Mouse (Mus musculus): ENCODE data around the gene Ankrd44. TPM values are rescaled to one million over a fixed set of nuclear protein-coding genes. Genes with fewer than 3 reads are reported as not detected.

Gene Ankrd44
- polyA plus RNA-seq, 1 experiment, result 4.6 TPM

DNA sequence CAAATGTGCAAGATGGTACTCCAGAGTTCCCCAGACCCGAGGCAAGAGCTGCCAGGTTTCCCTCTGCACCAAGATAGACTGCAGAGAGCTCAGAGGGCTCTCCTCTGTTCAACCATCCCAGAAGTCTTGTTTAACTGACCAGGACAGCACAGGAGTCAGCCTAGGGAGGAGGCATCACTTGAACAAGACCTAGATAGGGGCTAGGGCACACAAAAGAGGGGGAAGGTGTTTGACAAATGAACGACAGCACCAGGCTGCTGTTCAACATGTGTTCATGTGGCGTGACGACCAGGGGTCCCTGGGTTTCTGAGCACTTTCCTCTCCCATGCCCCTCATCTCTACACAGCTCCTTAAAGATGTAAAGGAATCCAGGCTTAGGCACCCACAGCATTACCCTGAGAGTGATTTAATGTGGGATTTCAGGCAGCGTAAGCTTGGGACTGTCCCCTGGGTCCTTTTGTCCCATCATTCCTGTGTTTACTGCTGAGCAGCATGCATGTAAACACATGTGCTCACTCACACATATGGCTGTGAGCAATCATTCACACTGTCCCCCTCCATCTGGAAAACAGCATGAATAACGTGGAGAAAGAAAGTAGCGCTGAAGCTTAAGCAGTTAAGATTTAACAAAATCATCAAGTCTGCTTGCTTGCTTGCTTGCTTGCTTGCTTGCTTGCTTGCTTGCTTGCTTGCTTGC lies 83.3 kb downstream of the Ankrd44 start:
- H3K27me3 ChIP-seq (ENCODE audit: control insufficient read depth, insufficient read depth, insufficient read length), result no peaks in the 10 kb centered on the region
- TF ChIP-seq POLR2AphosphoS2 (IDR thresholded peaks at IDR 0.05; ENCODE audit: insufficient read length, low read depth) (no peak), POLR2A (IDR thresholded peaks at IDR 0.05; ENCODE audit: insufficient read length, low read depth) (no peak), REST (IDR thresholded peaks at IDR 0.05; ENCODE audit: insufficient read depth, insufficient read length) (no peak), MYOG (IDR thresholded peaks at IDR 0.05; ENCODE audit: control insufficient read depth in 1 of 3, insufficient read depth in 1 of 3, insufficient read length in 2 of 3, low read depth in 2 of 3) (no peak), TCF12 (IDR thresholded peaks at IDR 0.05; ENCODE audit: insufficient read depth, poor library complexity, severe bottlenecking) (no peak), TCF3 (IDR thresholded peaks at IDR 0.05; ENCODE audit: insufficient read length, low read depth) (no peak), CEBPB (IDR thresholded peaks at IDR 0.05; ENCODE audit: insufficient read depth, poor library complexity, severe bottlenecking) (no peak)
- H3ac ChIP-seq (ENCODE audit: control insufficient read depth, insufficient read length), result no peak overlapping the region
- no peak overlapping the region for H3K4me2 ChIP-seq (ENCODE audit: low read depth)
- H3K4me3 ChIP-seq, result no peak overlapping the region
- H3K36me3 ChIP-seq (ENCODE audit: control insufficient read depth, insufficient read depth), result no peaks in the 10 kb centered on the region
- no peaks in the 10 kb centered on the region for H3K79me2 ChIP-seq (ENCODE audit: control insufficient read depth, insufficient read depth)

DNA sequence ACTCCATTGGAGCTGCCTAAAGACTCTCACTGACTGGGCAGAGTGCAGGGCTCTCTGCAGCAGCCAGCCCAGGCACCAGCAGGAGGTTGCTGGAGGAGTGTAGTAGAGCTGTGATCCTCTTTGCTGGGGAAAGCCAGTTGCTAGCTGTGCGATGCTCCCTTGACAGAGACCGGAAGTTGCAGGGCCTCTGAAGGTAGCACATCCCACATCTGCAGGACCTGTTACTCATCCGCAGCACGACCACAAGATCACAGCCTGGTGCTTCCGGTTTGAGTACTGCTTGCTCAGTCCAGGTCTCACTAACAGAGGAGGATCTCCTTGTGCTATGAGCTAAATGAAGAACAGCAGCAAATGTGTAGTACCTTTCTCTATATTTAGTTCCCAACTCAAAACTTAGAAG lies 84.4 kb downstream of the Ankrd44 start:
- TF ChIP-seq USF1 (IDR thresholded peaks at IDR 0.05; ENCODE audit: low read depth), result no peak
- Histone ChIP-seq H3K4me2 (ENCODE audit: low read depth) (no peak overlapping the region), H3ac (ENCODE audit: control insufficient read depth, insufficient read length) (no peak overlapping the region)

DNA sequence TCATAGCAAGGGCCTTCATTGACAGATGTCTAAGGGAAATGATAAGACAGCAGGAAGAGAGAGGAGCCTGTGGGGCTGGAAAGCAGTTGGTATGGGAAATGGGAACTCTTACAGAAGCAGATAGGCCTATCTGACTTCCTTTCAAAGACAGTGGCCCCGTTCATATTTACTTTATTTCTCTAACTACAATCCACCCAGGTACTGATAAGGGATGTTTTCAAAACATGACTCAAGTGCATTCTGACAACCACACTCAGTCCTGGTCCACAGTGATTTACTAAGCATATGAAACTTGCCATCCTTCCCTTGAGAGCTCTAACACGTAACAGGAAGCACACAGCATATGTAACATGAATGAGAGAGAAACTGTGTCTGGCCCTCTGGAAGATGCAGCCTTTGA lies 86.1 kb downstream of the Ankrd44 start:
- no peaks in the 10 kb centered on the region for H3K36me3 ChIP-seq (ENCODE audit: control insufficient read depth, insufficient read depth)
- TF ChIP-seq MYOD1 (IDR thresholded peaks at IDR 0.05; ENCODE audit: control insufficient read depth in 1 of 3, insufficient read length in 2 of 3, low read depth in 2 of 3), result no peak
- no peak for TF ChIP-seq USF1 (IDR thresholded peaks at IDR 0.05; ENCODE audit: low read depth)
- no peak for TF ChIP-seq MYOG (IDR thresholded peaks at IDR 0.05; ENCODE audit: control insufficient read depth in 1 of 3, insufficient read depth in 1 of 3, insufficient read length in 2 of 3, low read depth in 2 of 3)
- no peak for TF ChIP-seq TCF12 (IDR thresholded peaks at IDR 0.05; ENCODE audit: insufficient read depth, poor library complexity, severe bottlenecking)
- TF ChIP-seq POLR2A (IDR thresholded peaks at IDR 0.05; ENCODE audit: insufficient read length, low read depth), result no peak
- TF ChIP-seq CEBPB (IDR thresholded peaks at IDR 0.05; ENCODE audit: insufficient read depth, poor library complexity, severe bottlenecking), result no peak
- no peak for TF ChIP-seq REST (IDR thresholded peaks at IDR 0.05; ENCODE audit: insufficient read depth, insufficient read length)
- TF ChIP-seq SRF (IDR thresholded peaks at IDR 0.05; ENCODE audit: control insufficient read depth, insufficient read length, low read depth), result no peak
- no peak for TF ChIP-seq TCF3 (IDR thresholded peaks at IDR 0.05; ENCODE audit: insufficient read length, low read depth)
- no peak for TF ChIP-seq E2F4 (IDR thresholded peaks at IDR 0.05; ENCODE audit: insufficient read depth)
- no peak for TF ChIP-seq POLR2AphosphoS2 (IDR thresholded peaks at IDR 0.05; ENCODE audit: insufficient read length, low read depth)
- no peak for TF ChIP-seq MAX (IDR thresholded peaks at IDR 0.05; ENCODE audit: low read depth)
- no peaks in the 10 kb centered on the region for H3K27me3 ChIP-seq (ENCODE audit: control insufficient read depth, insufficient read depth, insufficient read length)
- no peak overlapping the region for H3K4me2 ChIP-seq (ENCODE audit: low read depth)
- H3K79me2 ChIP-seq (ENCODE audit: control insufficient read depth, insufficient read depth), result no peaks in the 10 kb centered on the region
- no peak overlapping the region for H3ac ChIP-seq (ENCODE audit: control insufficient read depth, insufficient read length)
- H3K4me3 ChIP-seq, result no peak overlapping the region

More for the DNA sequence above, 84.4 kb downstream of the Ankrd44 start:
- no peaks in the 10 kb centered on the region for H3K27me3 ChIP-seq (ENCODE audit: control insufficient read depth, insufficient read depth, insufficient read length)
- H3K36me3 ChIP-seq (ENCODE audit: control insufficient read depth, insufficient read depth), result no peaks in the 10 kb centered on the region
- H3K79me2 ChIP-seq (ENCODE audit: control insufficient read depth, insufficient read depth), result no peaks in the 10 kb centered on the region
- no peak overlapping the region for H3K4me3 ChIP-seq

DNA sequence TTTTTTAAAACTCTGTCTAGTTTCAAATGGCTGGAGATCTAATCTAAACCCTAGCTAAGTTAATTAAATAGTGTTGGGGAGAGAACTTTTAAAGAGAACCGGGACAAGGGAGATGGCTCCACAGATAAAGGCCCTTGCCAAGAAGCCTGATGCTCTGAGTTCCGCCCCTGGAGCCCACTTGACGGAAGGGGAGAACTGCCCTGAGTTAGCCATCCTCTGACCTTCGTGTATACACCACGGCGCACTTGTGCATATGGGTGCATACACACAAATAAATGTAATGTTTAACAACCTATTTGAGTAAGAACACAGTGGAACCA lies 87.7 kb downstream of the Ankrd44 start:
- H3K27me3 ChIP-seq (ENCODE audit: control insufficient read depth, insufficient read depth, insufficient read length), result no peaks in the 10 kb centered on the region
- no peak overlapping the region for H3K4me3 ChIP-seq
- no peaks in the 10 kb centered on the region for H3K36me3 ChIP-seq (ENCODE audit: control insufficient read depth, insufficient read depth)
- TF ChIP-seq POLR2AphosphoS2 (IDR thresholded peaks at IDR 0.05; ENCODE audit: insufficient read length, low read depth) (no peak), POLR2A (IDR thresholded peaks at IDR 0.05; ENCODE audit: insufficient read length, low read depth) (no peak), TCF12 (IDR thresholded peaks at IDR 0.05; ENCODE audit: insufficient read depth, poor library complexity, severe bottlenecking) (no peak), USF1 (IDR thresholded peaks at IDR 0.05; ENCODE audit: low read depth) (no peak), MYOD1 (IDR thresholded peaks at IDR 0.05; ENCODE audit: control insufficient read depth in 1 of 3, insufficient read length in 2 of 3, low read depth in 2 of 3) (no peak), MYOG (IDR thresholded peaks at IDR 0.05; ENCODE audit: control insufficient read depth in 1 of 3, insufficient read depth in 1 of 3, insufficient read length in 2 of 3, low read depth in 2 of 3) (no peak)
- no peak overlapping the region for H3ac ChIP-seq (ENCODE audit: control insufficient read depth, insufficient read length)
- no peak overlapping the region for H3K4me2 ChIP-seq (ENCODE audit: low read depth)
- no peaks in the 10 kb centered on the region for H3K79me2 ChIP-seq (ENCODE audit: control insufficient read depth, insufficient read depth)

DNA sequence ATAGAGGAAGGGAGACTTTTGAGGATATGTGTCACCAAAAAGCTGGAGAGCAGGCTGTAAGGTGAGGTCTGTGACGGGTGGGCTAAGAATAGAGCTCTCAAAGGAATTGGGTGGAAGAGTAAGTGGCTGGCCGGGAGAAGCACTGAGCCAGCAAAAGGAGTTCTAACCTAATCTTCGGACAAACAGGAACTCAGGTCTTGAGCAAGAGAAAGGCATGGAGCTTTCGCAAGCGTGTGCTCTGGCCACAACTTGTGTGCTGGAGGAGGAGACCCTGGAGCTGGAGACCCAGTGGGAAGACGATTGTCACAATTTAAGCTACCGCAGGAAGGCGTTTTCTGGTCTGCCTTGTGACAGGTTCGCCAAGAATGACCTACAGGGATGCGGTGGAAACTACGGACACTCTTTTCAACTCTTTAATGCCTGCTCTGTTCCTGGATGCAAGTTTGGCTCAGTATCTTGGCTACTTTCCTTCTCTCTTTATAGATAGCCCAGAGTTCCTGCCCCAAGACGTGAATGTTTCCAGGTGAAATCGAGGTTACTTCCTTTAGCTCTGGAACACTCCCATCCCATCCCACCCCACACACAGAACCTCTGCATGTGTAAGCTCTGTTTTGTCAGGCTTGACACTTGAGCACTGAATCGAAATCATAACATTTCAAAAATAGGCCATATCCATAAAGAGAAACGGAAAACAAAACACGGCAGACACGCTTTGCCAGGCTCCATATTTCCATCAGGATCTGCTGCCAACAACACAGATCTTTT lies 88.3 kb downstream of the Ankrd44 start:
- TF ChIP-seq REST (IDR thresholded peaks at IDR 0.05; ENCODE audit: insufficient read depth, insufficient read length), result no peak
- no peak for TF ChIP-seq MYOD1 (IDR thresholded peaks at IDR 0.05; ENCODE audit: control insufficient read depth in 1 of 3, insufficient read length in 2 of 3, low read depth in 2 of 3)
- TF ChIP-seq TCF12 (IDR thresholded peaks at IDR 0.05; ENCODE audit: insufficient read depth, poor library complexity, severe bottlenecking), result no peak
- no peak for TF ChIP-seq CEBPB (IDR thresholded peaks at IDR 0.05; ENCODE audit: insufficient read depth, poor library complexity, severe bottlenecking)
- TF ChIP-seq TCF3 (IDR thresholded peaks at IDR 0.05; ENCODE audit: insufficient read length, low read depth), result no peak
- Histone ChIP-seq H3K4me2 (ENCODE audit: low read depth) (no peak overlapping the region), H3K36me3 (ENCODE audit: control insufficient read depth, insufficient read depth) (no peaks in the 10 kb centered on the region), H3K27me3 (ENCODE audit: control insufficient read depth, insufficient read depth, insufficient read length) (no peaks in the 10 kb centered on the region), H3K4me3 (no peak overlapping the region), H3K79me2 (ENCODE audit: control insufficient read depth, insufficient read depth) (no peaks in the 10 kb centered on the region), H3ac (ENCODE audit: control insufficient read depth, insufficient read length) (no peak overlapping the region)

Measured in myocyte (in vitro differentiated cells).